Mouse (Mus musculus) lung, postnatal 0 days (tissue): Measurements from ENCODE around the gene Dysf. TPM values are rescaled to one million over a fixed set of nuclear protein-coding genes. Genes with fewer than 3 reads are reported as not detected.

Source experiments
- ATAC-seq: fragments of 200-750 bp; cut with Nextera tagmentation; 2 replicates; pipeline ENCODE4 v1.8.0; 2017; ENCODE audit warnings: moderate library complexity
- DNase-seq: peaks from one replicate; pipeline ENCODE4 v3.0.0-alpha.2; 2016; ENCODE audit warnings: low spot score
- H3K27ac ChIP-seq: fragments of 300-500 bp; sonication (generic); 2 replicates; pipeline ENCODE4 v1.5.1; 2014; ENCODE audit warnings: antibody characterized with exemption, mild to moderate bottlenecking, low read length, mixed read lengths
- H3K27me3 ChIP-seq: fragments of 300-500 bp; sonication (generic); replicated peaks from 2 replicates; pipeline ENCODE4 v1.6.1; 2014; ENCODE audit warnings: low read length, mixed read lengths; ENCODE audit not compliant: insufficient read depth
- H3K36me3 ChIP-seq: fragments of 300-500 bp; sonication (generic); 2 replicates; pipeline ENCODE4 v1.6.1; 2014; ENCODE audit warnings: low read length, mixed read lengths; ENCODE audit not compliant: insufficient read depth
- H3K4me1 ChIP-seq: fragments of 300-500 bp; sonication (generic); 2 replicates; pipeline ENCODE4 v1.6.1; 2014; ENCODE audit warnings: antibody characterized with exemption, low read depth, low read length, mixed read lengths; ENCODE audit not compliant: insufficient read depth
- H3K4me2 ChIP-seq: fragments of 300-500 bp; sonication (generic); replicated peaks from 2 replicates; pipeline ENCODE4 v1.6.1; 2014; ENCODE audit warnings: low read depth, mild to moderate bottlenecking, low read length, moderate library complexity, mixed read lengths
- H3K4me3 ChIP-seq: fragments of 300-500 bp; sonication (generic); 2 replicates; pipeline ENCODE4 v1.5.1; 2014; ENCODE audit warnings: low read depth, low read length
- H3K9ac ChIP-seq: fragments of 300-500 bp; sonication (generic); replicated peaks from 2 replicates; pipeline ENCODE4 v1.6.1; 2014; ENCODE audit warnings: low read depth, mild to moderate bottlenecking
- H3K9me3 ChIP-seq: fragments of 300-500 bp; sonication (generic); 2 replicates; pipeline ENCODE4 v1.6.1; 2016; ENCODE audit warnings: low read length, mixed read lengths
- CTCF ChIP-seq: IDR thresholded peaks from 2 replicates; pipeline ENCODE4 v1.5.1; 2016; ENCODE audit warnings: antibody characterized with exemption, mild to moderate bottlenecking
- EP300 ChIP-seq: IDR thresholded peaks from 2 replicates; pipeline ENCODE4 v1.6.1; 2016; ENCODE audit warnings: antibody characterized with exemption, mild to moderate bottlenecking, control low read depth
- WGBS: fragments of 180-500 bp; shearing (Covaris S2); extraction: QIAGEN DNeasy Blood & Tissue Kit; methylation state at CpG from one replicate; pipeline ENCODE4 v1.1.7; 2014; 5-methylcytosine and 5-hydroxymethylcytosine counted together
- polyA plus RNA-seq: library from polyadenylated mRNA; unstranded; fragments of >200 nt; fragmentation: Nextera tagmentation; extraction: Ambion mirVana; gene quantifications from 2 replicates; pipeline ENCODE4 v1.2.1, GENCODE M21; 2015

Dysf gene
- polyA plus RNA-seq, 1 experiment from 2014 or later, result 6.6 TPM

GRCm38 (mm10) chr6:84144393-84144792, 136.0 kb downstream of the Dysf start:
- no peak for DNase-seq
- no peak for TF ChIP-seq EP300
- no peak for TF ChIP-seq CTCF
- Histone ChIP-seq H3K4me2 (no peak overlapping the region), H3K27ac (no peak overlapping the region), H3K9ac (no peak overlapping the region), H3K4me1 (peaks cover 3% of the 10 kb centered on the region; the same call in 1 of the 2 replicates), H3K9me3 (no peaks in the 10 kb centered on the region), H3K36me3 (no peaks in the 10 kb centered on the region), H3K4me3 (no peak overlapping the region), H3K27me3 (no peaks in the 10 kb centered on the region)
- 89% methylated on average over 4 of the region's 4 CpGs for WGBS
- ATAC-seq, result no peak

GRCm38 (mm10) chr6:84147206-84148004, 139.0 kb downstream of the Dysf start:
- WGBS, result 77% methylated on average over 13 of the region's 13 CpGs

GRCm38 (mm10) chr6:84148470-84148869, 140.1 kb downstream of the Dysf start:
- H3K27ac ChIP-seq, result no peak overlapping the region
- WGBS, result 68% methylated on average over 6 of the region's 6 CpGs
- H3K9me3 ChIP-seq, result no peaks in the 10 kb centered on the region
- ATAC-seq (no peak), DNase-seq (peak; percentile 36)
- no peaks in the 10 kb centered on the region for H3K4me1 ChIP-seq
- no peaks in the 10 kb centered on the region for H3K36me3 ChIP-seq
- no peak overlapping the region for H3K4me2 ChIP-seq
- H3K9ac ChIP-seq, result no peak overlapping the region
- H3K4me3 ChIP-seq, result no peak overlapping the region
- no peaks in the 10 kb centered on the region for H3K27me3 ChIP-seq
- TF ChIP-seq CTCF (peak; percentile 58), EP300 (no peak)

More at GRCm38 (mm10) chr6:84147206-84148004, 139.0 kb downstream of the Dysf start:
- ATAC-seq, result no peak
- no peak for DNase-seq
- no peaks in the 10 kb centered on the region for H3K9me3 ChIP-seq
- H3K4me2 ChIP-seq, result no peak overlapping the region
- H3K4me1 ChIP-seq, result peaks cover 3% of the 10 kb centered on the region; the same call in 1 of the 2 replicates
- no peak overlapping the region for H3K9ac ChIP-seq
- no peak overlapping the region for H3K27ac ChIP-seq
- no peak overlapping the region for H3K4me3 ChIP-seq
- no peak for TF ChIP-seq EP300
- no peak for TF ChIP-seq CTCF
- no peaks in the 10 kb centered on the region for H3K27me3 ChIP-seq
- no peaks in the 10 kb centered on the region for H3K36me3 ChIP-seq

DNA sequence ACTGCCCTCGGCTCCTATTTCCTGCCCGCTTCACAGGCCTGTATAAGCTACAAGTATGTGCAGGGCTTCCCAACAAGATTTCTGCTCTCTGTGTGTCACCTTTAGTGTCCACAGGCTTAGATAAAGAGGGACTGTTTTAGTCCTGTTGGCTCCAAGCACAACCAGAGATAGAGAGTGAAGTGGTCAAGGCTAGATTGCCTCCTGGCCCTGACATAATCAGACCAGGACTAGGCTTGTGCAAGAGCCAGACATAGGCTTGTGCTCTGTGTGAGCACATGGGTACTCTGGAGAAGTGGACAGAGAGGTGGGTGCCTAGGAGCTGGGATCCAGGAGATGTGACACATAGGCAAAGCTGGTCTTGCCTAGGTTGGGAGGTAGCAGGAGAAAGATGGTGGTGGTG, 146.1 kb downstream of the Dysf start:
- no peak overlapping the region for H3K27ac ChIP-seq
- H3K36me3 ChIP-seq, result no peaks in the 10 kb centered on the region
- H3K4me3 ChIP-seq, result no peak overlapping the region
- no peak overlapping the region for H3K4me2 ChIP-seq
- no peak for DNase-seq
- WGBS, result 89% methylated on average over 2 of the region's 2 CpGs
- H3K9me3 ChIP-seq, result no peaks in the 10 kb centered on the region
- H3K9ac ChIP-seq, result no peak overlapping the region
- ATAC-seq, result no peak
- H3K27me3 ChIP-seq, result no peaks in the 10 kb centered on the region
- H3K4me1 ChIP-seq, result no peaks in the 10 kb centered on the region
- TF ChIP-seq EP300, result no peak
- no peak for TF ChIP-seq CTCF

DNA sequence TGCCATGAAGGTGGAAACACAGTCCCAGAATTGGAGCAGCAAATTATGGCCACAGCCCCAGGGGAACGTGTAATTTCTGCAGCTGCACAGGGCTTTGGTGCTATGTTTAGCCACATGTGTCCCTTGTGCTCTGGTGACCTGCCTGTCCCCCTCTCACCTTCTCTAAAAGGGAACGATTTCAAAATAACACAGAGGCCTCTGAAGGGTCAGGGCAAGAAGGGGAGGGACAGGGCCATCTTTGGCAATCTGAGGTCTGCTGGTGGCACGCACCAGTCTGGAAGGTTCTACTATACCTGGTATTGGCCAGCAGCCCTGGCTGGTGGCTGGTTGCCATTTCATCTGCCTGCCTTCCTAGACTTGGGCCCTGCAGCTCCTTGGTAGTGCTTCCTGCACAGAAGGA, 147.4 kb downstream of the Dysf start:
- ATAC-seq (no peak), DNase-seq (no peak)
- TF ChIP-seq EP300 (no peak), CTCF (no peak)
- Histone ChIP-seq H3K9me3 (no peaks in the 10 kb centered on the region), H3K4me3 (no peak overlapping the region), H3K27ac (no peak overlapping the region), H3K27me3 (no peaks in the 10 kb centered on the region), H3K4me1 (no peaks in the 10 kb centered on the region), H3K4me2 (no peak overlapping the region), H3K9ac (no peak overlapping the region), H3K36me3 (no peaks in the 10 kb centered on the region)
- WGBS, result 72% methylated on average over 3 of the region's 3 CpGs

GRCm38 (mm10) chr6:84156481-84157025, 148.2 kb downstream of the Dysf start:
- Histone ChIP-seq H3K27ac (no peak overlapping the region), H3K9me3 (no peaks in the 10 kb centered on the region), H3K4me3 (no peak overlapping the region), H3K27me3 (no peaks in the 10 kb centered on the region), H3K9ac (no peak overlapping the region), H3K36me3 (no peaks in the 10 kb centered on the region), H3K4me1 (no peaks in the 10 kb centered on the region), H3K4me2 (no peak overlapping the region)
- DNase-seq (no peak), ATAC-seq (no peak)
- TF ChIP-seq CTCF, result no peak
- no peak for TF ChIP-seq EP300
- 69% methylated on average over 4 of the region's 4 CpGs for WGBS
